Mouse (Mus musculus) NIH3T3 (cell line): ENCODE measurements around the gene Ralgapa1.

Experiments used
- DNase-seq: peaks from one replicate; pipeline ENCODE4 v3.0.0-alpha.2; 2012; ENCODE audit warnings: low read depth

Gene Ralgapa1

GRCm38 (mm10) chr12:55820661-55821314 lies at the start of gene Ralgapa1:
Ralgapa1 (minus strand) TSS chr12:55821167.
- peak; percentile 98 for DNase-seq

DNA sequence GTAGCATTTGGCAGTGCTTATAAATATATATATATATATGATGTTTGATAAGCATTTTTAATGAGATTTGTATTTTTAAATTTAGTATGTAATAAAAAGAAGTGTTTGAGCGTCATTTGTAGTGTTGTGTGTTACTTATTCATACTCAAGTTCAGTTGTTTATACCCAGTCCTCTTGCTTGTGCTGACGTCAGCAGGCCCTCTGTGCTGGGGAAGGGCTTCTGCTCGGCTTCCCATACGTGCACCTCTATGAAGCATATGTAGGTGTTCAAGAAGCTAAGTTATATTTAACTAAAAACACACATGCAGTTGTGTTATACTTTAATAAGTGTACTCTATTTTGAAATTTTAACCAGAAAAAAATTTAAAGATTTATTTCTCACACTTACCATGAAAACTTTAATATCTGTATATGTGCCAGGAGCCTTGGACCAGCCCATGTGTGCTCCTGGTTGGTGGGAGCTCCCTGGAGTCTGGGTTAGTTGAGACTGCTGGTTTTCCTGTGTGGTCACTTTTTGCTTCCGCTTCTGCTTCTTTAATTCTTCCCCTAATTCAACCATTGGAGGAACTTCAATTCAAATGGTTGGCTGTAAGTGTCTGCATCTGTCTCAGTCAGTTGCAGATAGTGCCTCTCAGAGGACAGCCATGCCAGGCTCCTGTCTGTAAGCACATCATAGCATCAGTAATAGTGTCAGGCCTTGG lies 48.8 kb upstream of the Ralgapa1 start:
- DNase-seq = no peak

DNA sequence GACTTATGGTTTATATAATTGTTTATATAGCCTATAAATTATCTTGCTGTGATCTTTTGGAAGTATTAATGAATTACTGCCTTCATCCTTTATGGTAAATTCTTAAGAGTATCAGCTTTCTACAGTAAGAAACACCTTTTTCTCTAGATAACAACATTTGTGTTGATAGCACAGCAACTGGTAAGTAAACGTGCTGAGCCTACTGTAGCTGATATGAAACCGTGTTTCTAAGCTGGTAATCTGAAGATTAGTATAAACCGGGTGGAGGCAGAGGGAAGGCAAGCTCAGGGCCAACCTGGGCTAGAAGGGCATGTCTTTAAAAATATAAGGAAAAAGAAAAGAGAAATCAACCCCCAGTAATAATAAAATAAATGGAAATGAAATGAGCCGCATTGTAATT lies 46.8 kb upstream of the Ralgapa1 start:
- no peak for DNase-seq

DNA sequence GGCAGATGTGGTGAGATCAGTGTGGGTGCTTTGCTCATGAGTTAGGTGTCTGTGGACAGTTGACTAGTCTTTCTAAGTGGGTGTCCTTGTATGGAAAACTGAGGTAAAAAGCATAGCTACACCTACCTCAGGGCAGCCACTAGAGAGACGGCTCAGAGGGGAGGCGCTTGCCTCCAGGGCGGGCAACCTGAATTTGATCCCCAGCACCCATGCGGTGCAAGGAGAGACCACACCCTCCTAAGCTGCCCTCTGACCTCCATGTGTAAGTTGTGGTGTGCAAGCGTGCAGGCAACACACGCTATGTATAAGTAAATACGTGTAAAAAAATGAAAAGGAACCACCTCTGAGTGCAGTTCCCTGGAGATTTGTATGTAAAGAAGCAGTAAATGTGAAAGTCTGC lies 39.7 kb upstream of the Ralgapa1 start:
- DNase-seq = no peak

GRCm38 (mm10) chr12:55859409-55860349 lies 38.7 kb upstream of the Ralgapa1 start:
- no peak for DNase-seq

- no peak for DNase-seq
Measured at GRCm38 (mm10) chr12:55850650-55851049, 29.7 kb upstream of the Ralgapa1 start.

DNA sequence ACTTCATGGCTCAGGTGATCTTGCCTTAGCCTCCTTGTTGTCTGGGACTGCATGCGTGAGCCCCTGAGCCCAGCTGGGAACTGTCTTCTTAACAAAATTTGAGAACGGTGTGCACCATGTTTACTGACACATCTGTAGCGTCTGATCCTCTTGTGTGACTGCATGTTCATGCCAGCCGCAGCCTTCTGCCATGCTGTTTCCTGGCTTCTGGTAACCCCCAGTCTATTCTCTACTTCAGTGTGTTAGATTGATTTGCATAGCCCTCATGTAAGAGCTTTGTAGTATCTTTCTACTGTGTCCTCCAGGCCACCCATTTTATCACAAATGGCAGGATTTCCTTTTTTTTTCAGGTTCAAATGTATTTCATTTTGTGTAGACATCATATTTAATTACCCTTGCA lies 26.9 kb upstream of the Ralgapa1 start:
- no peak for DNase-seq

- DNase-seq = peak; percentile 22
Measured at GRCm38 (mm10) chr12:55846741-55847140, 25.8 kb upstream of the Ralgapa1 start.

DNA sequence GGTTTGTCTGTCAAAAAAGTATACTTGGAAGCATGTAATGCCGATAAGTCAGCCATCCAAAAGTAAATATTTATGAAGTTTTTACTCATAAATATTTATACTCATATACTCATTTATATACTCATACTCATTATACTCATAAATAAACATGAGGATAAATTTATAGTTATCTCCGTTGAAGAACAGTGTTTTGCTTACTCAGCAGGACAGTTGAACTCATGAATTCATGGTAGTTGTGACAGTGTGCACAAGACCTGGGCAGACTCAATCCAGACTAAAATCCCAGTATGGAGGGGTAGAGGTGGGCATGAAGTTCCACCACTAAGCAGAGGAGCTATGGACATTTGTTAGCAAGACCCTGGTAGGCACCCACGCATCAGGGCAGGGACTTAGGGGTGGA lies 16.5 kb upstream of the Ralgapa1 start:
- no peak for DNase-seq

- DNase-seq = peak; percentile 98
Measured at GRCm38 (mm10) chr12:55836199-55836951, 15.4 kb upstream of the Ralgapa1 start, which contains the start of gene Brms1l. Brms1l (plus strand) TSS chr12:55836324.

DNA sequence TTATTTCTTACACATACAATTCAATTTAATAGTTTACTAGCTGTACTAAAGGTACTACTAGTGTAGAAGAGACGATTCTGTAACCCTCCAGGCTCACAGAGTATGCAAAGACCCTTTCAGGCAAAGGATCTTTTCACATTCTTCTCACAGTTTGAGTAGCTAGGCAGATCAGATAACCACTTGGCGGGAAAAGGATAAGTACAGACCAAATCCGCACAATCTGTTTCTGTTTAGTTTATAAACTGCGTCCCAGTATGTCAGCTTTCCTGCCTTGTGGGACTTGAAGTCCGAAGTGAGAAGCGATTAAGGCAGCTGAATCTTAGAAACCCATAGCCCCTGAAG lies 14.9 kb upstream of the Ralgapa1 start:
- no peak for DNase-seq

DNA sequence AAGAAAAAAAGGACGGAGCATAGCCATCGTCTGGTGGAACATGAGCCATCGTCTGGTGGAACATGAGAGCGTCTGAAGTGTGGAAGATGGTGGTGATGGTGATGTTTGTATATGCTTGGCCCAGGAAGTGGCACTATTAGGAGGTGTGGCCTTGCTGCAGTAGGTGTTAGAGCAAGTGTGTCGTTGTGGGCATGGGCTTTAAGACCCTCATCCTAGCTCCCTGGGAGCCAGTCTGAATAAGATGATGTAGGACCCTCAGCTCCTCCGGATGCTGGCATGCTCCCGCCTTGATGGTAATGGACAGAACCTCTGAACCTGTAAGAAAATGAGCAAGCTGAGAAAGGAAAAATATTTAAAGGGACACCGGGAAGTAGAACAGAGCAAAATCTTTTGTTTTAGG lies 13.9 kb upstream of the Ralgapa1 start:
- DNase-seq = no peak

DNA sequence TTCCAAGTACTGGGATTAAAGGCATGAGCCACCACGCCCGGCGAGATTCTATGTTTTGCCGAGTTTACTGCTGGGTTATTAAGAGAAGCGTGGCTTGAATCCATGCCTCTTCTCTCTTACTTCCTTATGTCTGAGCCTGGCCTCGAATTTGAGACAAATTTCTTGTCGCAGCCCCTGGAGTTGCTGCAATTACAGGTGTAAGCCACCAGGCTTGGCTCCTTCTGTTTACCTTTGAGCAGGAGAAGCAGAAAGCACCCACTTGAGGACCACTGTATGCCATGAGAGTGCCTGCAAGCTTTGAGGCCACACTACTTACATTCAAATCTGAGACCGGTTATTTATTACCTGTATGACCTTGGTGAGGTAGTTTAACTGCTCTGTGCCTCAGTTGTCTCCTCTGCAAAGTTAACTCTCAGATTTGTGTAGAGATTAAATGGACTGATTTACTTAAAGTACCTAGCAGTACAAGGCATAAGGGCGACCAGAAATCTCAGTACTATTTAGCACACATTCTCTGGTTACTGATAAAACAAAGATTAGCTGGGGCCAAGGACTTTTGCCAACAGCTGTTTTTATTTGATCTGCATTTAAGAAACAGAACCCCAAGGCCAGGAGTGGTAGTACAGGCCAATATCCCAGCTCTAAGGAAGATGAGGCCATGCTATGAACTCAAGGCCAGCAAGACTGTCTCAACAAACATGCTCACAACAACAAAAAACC lies 13.1 kb upstream of the Ralgapa1 start:
- DNase-seq = no peak

- no peak for DNase-seq
Measured at GRCm38 (mm10) chr12:55832961-55833360, 12.0 kb upstream of the Ralgapa1 start.

DNA sequence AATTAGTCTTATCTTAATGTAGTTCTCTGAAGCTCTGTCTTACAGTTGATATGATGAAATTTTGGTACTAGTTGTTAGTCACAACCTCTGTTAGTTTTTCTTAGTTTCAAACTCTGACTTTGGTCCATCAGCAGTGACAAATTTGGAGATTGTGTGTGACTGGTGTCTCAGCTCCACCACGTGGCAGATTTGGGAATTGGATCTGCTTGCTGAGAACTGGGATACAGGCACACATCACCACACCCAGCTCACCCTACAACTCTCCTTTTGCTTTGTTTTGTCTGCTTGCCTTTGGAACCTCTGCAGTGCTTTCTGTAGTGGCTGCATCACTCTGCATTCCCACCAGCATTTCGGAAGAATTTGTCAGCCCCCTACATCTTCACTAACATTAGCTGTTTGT lies 10.1 kb upstream of the Ralgapa1 start:
- peak; percentile 84 for DNase-seq

DNA sequence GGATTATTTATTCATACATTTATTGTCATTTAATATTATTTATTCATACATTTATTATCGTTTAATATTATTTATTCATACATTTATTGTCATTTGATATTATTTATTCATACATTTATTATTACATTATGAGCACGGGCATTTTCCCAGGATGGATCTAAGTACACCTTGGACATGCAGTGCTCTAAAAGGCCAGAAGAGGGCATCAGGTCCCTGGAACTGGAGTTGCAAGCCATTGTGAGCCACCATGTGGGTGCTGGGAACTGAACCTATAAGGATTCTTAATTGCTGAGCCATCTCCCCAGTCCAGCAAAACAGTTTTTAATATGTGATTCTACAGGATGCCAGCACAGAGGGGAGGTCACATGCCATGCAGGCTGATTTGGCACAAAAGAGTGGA lies 4.6 kb upstream of the Ralgapa1 start:
- peak; percentile 14 for DNase-seq

DNA sequence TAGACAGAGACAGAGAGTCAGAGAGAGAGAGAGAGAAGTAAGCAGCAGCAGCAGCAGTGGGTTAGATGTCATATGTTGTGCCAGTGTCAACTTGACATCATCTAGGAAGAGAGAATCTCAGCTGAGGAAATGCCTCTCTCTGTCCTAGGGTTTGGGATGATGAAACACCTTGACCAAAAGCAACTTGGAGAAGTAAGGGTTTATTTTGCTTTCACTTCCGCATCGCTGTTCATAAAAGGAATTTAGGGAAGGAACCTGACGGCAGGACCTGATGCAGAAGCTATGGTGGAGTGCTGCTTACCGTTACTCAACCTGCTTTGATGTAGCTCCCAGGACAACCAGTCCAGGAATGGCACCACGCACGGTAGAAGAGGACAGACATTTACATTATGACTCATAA lies 3.1 kb upstream of the Ralgapa1 start:
- DNase-seq = no peak

DNA sequence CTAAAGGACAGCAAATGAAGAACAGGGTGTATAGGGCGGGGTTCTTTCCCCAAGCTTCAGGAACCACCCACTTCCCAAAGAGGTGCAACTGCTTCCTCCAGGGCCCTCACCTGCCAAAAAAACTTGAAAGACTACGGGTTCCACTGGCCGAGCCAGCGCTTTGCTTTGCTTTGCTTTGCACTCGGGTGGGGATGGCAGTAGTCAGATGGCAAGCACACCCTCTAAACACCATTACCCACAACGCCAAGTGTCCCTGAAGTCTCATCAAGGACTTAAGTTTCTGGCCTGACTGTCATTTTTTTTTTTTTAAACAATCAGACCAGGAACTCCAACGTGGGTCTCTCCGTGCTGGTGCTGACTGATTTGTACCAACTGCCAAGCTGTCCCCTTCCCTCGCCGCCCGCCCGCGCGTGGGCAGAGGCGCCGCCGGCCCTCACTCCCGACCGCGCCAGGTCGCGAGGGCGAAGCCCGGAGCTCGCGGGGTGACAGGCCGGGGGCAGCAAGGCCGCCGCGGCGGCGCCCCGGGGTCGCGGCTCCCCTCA lies 777 bp downstream of the Ralgapa1 start:
- peak; percentile 42 for DNase-seq

DNA sequence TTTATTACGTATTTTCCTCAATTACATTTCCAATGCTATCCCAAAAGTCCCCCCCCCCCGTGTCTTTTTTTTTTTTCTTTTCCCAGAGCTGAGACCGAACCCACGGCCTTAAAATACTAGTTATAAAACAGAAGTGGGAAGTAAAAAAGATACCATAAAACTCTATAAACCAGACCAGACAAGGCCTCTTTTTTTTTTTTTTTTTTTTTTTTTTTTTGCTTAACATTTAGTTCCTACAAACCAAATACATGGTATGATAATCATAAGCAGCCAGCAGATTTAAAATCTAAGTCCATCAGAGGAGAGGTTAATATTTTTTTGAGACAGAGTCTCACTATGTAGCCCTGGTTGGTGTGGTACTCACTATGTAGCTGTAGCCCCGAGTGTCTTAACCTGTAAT lies 4.5 kb downstream of the Ralgapa1 start:
- DNase-seq = no peak

GRCm38 (mm10) chr12:55805035-55805434 lies 15.9 kb downstream of the Ralgapa1 start:
- peak; percentile 40 for DNase-seq

DNA sequence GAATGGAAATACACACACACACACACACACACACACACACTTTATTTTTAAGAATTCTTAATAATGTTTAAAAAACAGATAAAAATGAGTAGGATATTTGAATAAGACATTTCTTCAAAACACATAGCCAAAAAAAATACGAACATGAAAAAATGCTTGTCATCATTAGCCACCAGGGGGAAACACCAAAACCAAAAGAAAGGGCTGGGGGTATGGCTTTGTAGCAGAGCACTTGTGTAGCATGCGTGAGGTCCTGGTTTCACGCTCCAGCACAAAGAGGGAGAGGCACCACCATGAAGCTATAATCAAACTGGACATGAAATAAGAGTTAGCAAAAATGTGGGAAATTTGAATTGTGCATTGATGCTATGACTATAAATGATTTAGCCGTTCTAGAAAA lies 19.8 kb downstream of the Ralgapa1 start:
- DNase-seq = no peak
